ENCODE assay signal across 29 mouse cellular contexts in genomic region chr13:108323866-108324829, GRCm38 (mm10). TPM values are rescaled to one million over a fixed set of nuclear protein-coding genes. Genes with fewer than 3 reads are reported as not detected.
DNase-seq lines count a peak whose midpoint lies in the region; ATAC-seq and TF ChIP-seq lines count a peak whose summit lies in the region.
"Had no signal": no experiment of that assay in that cellular context is flagged by ENCODE, and none has a peak within 500 bp of the region (broad histone marks: within the 10 kb centered on the region; RNA-seq: fewer than 3 reads in every experiment).

No protein-coding gene starts in this region.

- H3K27ac ChIP-seq in kidney, postnatal 0 days: peak overlapping the region; percentile 82
- no peak overlapping the region for H3K27ac ChIP-seq in hindbrain, embryonic 10.5 days
- no peak overlapping the region for H3K27ac ChIP-seq in hindbrain, embryonic 14.5 days
- H3K27ac ChIP-seq: embryonic facial prominence, embryonic 12.5 days; forebrain, embryonic 15.5 days; hindbrain, embryonic 15.5 days; liver, embryonic 12.5 days; midbrain, embryonic 12.5 days; stomach, postnatal 0 days had no signal

- no peaks in the 10 kb centered on the region for H3K9me3 ChIP-seq in kidney, postnatal 0 days (replicated peaks; ENCODE audit: low read length)
- no peaks in the 10 kb centered on the region for H3K9me3 ChIP-seq in hindbrain, embryonic 10.5 days
- no peaks in the 10 kb centered on the region for H3K9me3 ChIP-seq in hindbrain, embryonic 14.5 days (ENCODE audit: control insufficient read depth, low read length)
- H3K9me3 ChIP-seq: embryonic facial prominence, embryonic 12.5 days; forebrain, embryonic 15.5 days; G1E; hindbrain, embryonic 15.5 days; liver, embryonic 12.5 days; midbrain, embryonic 12.5 days had no signal

- no peaks in the 10 kb centered on the region for H3K4me1 ChIP-seq in kidney, postnatal 0 days (replicated peaks; ENCODE audit: insufficient read depth, low read length)
- no peaks in the 10 kb centered on the region for H3K4me1 ChIP-seq in hindbrain, embryonic 10.5 days (replicated peaks)
- no peaks in the 10 kb centered on the region for H3K4me1 ChIP-seq in hindbrain, embryonic 14.5 days (replicated peaks; ENCODE audit: control insufficient read depth, insufficient read depth, low read length)
- H3K4me1 ChIP-seq: embryonic facial prominence, embryonic 12.5 days; forebrain, embryonic 15.5 days; hindbrain, embryonic 15.5 days; midbrain, embryonic 12.5 days had no signal

- peak; percentile 82 for DNase-seq in heart, adult 11 months
- DNase-seq in heart, postnatal 25 days (ENCODE audit: low spot score): no peak
- DNase-seq in kidney, adult 8-10 months: peak; percentile 64 to 71
- DNase-seq in kidney, postnatal 0 days (ENCODE audit: low spot score): no peak
- no peak for DNase-seq in hindbrain, embryonic 10.5 days (ENCODE audit: low spot score)
- DNase-seq in hindbrain, embryonic 14.5 days (ENCODE audit: low spot score): no peak
- no peak for DNase-seq in urinary bladder, postnatal 14 days (ENCODE audit: low spot score)
- DNase-seq: adrenal gland, postnatal 14 days; cerebellum, adult 11-12 months; cerebellum, adult 9-11 months; embryo, embryonic 11 days; gastrocnemius, postnatal 10 days; heart, postnatal 4 days; left cerebral cortex, postnatal 4 days; liver, postnatal 0 days; lung, postnatal 4 days; right cerebral cortex, postnatal 25 days; thymus, adult 18-20 months; thymus, postnatal 25 days had no signal

- 57% methylated on average over 22 of the region's 22 CpGs for WGBS in kidney, postnatal 0 days
- WGBS in hindbrain, embryonic 10.5 days: 92% methylated on average over 22 of the region's 22 CpGs
- 93% methylated on average over 22 of the region's 22 CpGs for WGBS in hindbrain, embryonic 14.5 days

- no peak for TF ChIP-seq CTCF in kidney, postnatal 0 days (IDR thresholded peaks at IDR 0.05; ENCODE audit: low read depth)

- peak overlapping the region; percentile 34 for H3K4me2 ChIP-seq in kidney, postnatal 0 days (ENCODE audit: low read length)
- no peak overlapping the region for H3K4me2 ChIP-seq in hindbrain, embryonic 14.5 days (replicated peaks)
- H3K4me2 ChIP-seq: embryonic facial prominence, embryonic 12.5 days; forebrain, embryonic 15.5 days; hindbrain, embryonic 15.5 days; liver, embryonic 12.5 days; midbrain, embryonic 12.5 days had no signal

- peak; percentile 79 for ATAC-seq in kidney, postnatal 0 days (replicated peaks; ENCODE audit: low FRiP score, low read depth)
- ATAC-seq in hindbrain, embryonic 14.5 days (ENCODE audit: low FRiP score): no peak
- ATAC-seq: forebrain, embryonic 15.5 days; inflammation-experienced regulatory T-cells, adult 6 months; liver, embryonic 12.5 days; liver, postnatal 0 days; lung, postnatal 0 days had no signal

- intact Hi-C loops in heart, postnatal 25 days (cut with DNase I): loop anchor here (10.0 kb wide), 1 partner anchor 159 kb away; no protein-coding TSS in a partner anchor

- 0 out of 2 replicates have a peak, but pooled peaks cover 6% of the 10 kb centered on the region for H3K36me3 ChIP-seq in kidney, postnatal 0 days (ENCODE audit: insufficient read depth, low read length)
- H3K36me3 ChIP-seq in hindbrain, embryonic 10.5 days: peaks cover 60% of the 10 kb centered on the region
- no peaks in the 10 kb centered on the region for H3K36me3 ChIP-seq in hindbrain, embryonic 14.5 days (replicated peaks; ENCODE audit: control insufficient read depth, insufficient read depth)
- H3K36me3 ChIP-seq: forebrain, embryonic 15.5 days; hindbrain, embryonic 15.5 days had no signal

- no peaks in the 10 kb centered on the region for H3K27me3 ChIP-seq in kidney, postnatal 0 days (ENCODE audit: insufficient read depth, low read length)
- H3K27me3 ChIP-seq in hindbrain, embryonic 10.5 days (ENCODE audit: insufficient read depth, poor library complexity, severe bottlenecking): no peaks in the 10 kb centered on the region
- H3K27me3 ChIP-seq in hindbrain, embryonic 14.5 days (ENCODE audit: control insufficient read depth, insufficient read depth, low read length): no peaks in the 10 kb centered on the region
- H3K27me3 ChIP-seq: embryonic facial prominence, embryonic 12.5 days; forebrain, embryonic 15.5 days; hindbrain, embryonic 15.5 days; liver, embryonic 12.5 days; megakaryocyte, embryonic 14.5 days; midbrain, embryonic 12.5 days had no signal

- H3K4me3 ChIP-seq in kidney, postnatal 0 days (replicated peaks; ENCODE audit: low read depth, low read length): no peak overlapping the region
- H3K4me3 ChIP-seq in hindbrain, embryonic 10.5 days: no peak overlapping the region
- no peak overlapping the region for H3K4me3 ChIP-seq in hindbrain, embryonic 14.5 days (replicated peaks; ENCODE audit: low read length)
- H3K4me3 ChIP-seq: embryonic facial prominence, embryonic 12.5 days; forebrain, embryonic 15.5 days; hindbrain, embryonic 15.5 days; liver, embryonic 12.5 days; megakaryocyte, embryonic 14.5 days; midbrain, embryonic 12.5 days had no signal

- no peak overlapping the region for H3K9ac ChIP-seq in kidney, postnatal 0 days (ENCODE audit: low read depth, low read length)
- no peak overlapping the region for H3K9ac ChIP-seq in hindbrain, embryonic 14.5 days
- H3K9ac ChIP-seq: embryonic facial prominence, embryonic 12.5 days; forebrain, embryonic 15.5 days; hindbrain, embryonic 15.5 days; liver, embryonic 12.5 days; liver, postnatal 0 days; midbrain, embryonic 12.5 days had no signal

RNA-seq across cellular contexts. Expression of gene Depdc1b, which starts 8.0 kb away (rescaled TPM):
- under 1 TPM; 0.31 to 0.64 TPM for total RNA-seq in heart, postnatal 25 days (2021)
- polyA plus RNA-seq in kidney, postnatal 0 days (2015; fragmentation: Nextera tagmentation; extraction: Ambion mirVana): 4.1 and 5.9 TPM in 2 replicates
- 13.6 and 17.8 TPM in 2 replicates for polyA plus RNA-seq in hindbrain, embryonic 10.5 days (2016; fragmentation: Nextera tagmentation; extraction: Ambion mirVana)
- 2.2 and 2.6 TPM in 2 replicates for polyA plus RNA-seq in hindbrain, embryonic 14.5 days (2014; fragmentation: Nextera tagmentation; extraction: Ambion mirVana)

Comparison
In these comparisons a context has a peak if more than half of its experiments do, and no peak if none do; other contexts are left out.
1. DNase-seq: peak in heart, adult 11 months (single experiment) and kidney, adult 8-10 months (2 of 2); none in heart, postnatal 25 days (single experiment), kidney, postnatal 0 days (single experiment), hindbrain, embryonic 10.5 days (single experiment), hindbrain, embryonic 14.5 days (single experiment) and urinary bladder, postnatal 14 days (single experiment).